Mouse (Mus musculus): Measurements from ENCODE around the gene Myog.
"Not testable (repeated sequence)": the region's sequence is repeated elsewhere in the genome, so short reads cannot be mapped to it uniquely, and the experiment has no call there.

The Myog gene

DNA sequence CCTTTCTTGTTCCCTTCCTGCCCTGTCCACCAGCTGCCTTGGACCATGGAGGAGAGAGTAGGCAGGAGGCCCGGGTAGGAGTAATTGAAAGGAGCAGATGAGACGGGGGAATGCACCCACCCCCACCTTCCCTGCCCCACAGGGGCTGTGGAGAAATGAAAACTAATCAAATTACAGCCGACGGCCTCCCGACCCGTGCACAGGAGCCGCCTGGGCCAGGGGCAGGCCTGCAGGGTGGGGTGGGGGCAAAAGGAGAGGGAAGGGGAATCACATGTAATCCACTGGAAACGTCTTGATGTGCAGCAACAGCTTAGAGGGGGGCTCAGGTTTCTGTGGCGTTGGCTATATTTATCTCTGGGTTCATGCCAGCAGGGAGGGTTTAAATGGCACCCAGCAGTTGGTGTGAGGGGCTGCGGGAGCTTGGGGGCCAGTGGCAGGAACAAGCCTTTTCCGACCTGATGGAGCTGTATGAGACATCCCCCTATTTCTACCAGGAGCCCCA, at the start of gene Myog:
Gene Myog (plus strand): TSS at position 392 of the 502 bp plus-strand sequence.
- DNase-seq (ENCODE audit: low read depth) = no peak

- no peak for DNase-seq (ENCODE audit: low read depth)
These were observed 49.1 kb upstream of the Myog start for GRCm38 (mm10) chr1:134240701-134241100.

DNA sequence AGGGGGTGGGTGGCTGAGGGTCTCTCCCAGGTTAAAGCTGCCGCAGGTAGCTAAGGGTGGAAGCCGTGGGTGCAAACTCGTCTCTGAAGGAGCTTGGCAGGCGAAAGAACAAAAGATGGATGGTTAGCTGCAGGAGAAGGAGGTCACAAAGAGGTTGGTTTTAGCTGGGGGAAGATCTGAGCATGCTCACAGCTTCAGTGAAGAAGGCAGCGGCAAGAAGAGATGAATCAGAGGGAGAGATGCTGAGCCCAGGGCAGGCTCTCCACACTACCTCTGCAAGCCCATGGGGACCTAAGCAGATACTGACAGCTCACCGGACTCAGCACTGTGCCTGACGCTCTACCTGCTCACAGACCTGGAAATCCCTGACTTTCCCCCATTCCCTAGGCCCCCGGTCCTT, 48.5 kb upstream of the Myog start:
- DNase-seq (ENCODE audit: low read depth) = no peak

DNA sequence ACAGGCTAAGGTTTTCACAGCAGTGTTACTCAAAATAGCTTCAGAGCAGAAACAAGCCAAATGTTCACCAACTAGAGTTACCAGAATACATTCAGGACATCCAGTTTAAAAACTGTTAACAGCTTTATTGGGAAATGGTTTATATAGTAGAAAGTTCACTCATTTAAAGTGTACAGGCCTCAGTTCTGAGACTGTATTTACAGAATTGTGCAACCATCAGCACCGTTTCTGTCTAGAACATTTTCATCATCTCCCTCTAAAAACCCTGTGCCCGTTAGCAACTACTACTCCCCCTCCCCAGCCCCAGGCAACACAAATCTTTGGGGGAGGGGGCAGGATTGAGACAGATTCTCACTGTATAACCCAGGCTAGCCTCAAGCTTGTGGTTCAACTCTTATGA, 47.5 kb upstream of the Myog start:
- DNase-seq (ENCODE audit: low read depth) = no peak

DNA sequence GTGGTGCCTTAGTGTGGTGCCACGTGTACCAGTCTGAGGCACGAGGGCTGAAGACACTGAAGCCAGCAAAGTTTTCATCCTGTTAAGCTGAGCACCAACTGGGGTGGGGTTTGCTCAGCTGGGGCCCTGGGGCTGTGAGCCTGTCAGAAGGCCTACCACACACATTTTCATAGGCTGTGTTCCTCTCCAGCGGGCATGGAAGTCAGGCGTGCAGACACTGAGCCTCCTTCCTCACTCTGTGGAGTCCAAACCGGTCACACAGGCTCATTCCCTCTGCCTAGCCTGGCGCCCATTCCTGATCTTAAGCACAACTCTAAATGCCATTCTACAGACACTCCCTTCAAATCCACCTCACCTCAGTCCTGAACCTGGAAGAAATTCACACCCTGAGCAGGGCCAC, 46.3 kb upstream of the Myog start:
- DNase-seq (ENCODE audit: low read depth) = no peak

DNA sequence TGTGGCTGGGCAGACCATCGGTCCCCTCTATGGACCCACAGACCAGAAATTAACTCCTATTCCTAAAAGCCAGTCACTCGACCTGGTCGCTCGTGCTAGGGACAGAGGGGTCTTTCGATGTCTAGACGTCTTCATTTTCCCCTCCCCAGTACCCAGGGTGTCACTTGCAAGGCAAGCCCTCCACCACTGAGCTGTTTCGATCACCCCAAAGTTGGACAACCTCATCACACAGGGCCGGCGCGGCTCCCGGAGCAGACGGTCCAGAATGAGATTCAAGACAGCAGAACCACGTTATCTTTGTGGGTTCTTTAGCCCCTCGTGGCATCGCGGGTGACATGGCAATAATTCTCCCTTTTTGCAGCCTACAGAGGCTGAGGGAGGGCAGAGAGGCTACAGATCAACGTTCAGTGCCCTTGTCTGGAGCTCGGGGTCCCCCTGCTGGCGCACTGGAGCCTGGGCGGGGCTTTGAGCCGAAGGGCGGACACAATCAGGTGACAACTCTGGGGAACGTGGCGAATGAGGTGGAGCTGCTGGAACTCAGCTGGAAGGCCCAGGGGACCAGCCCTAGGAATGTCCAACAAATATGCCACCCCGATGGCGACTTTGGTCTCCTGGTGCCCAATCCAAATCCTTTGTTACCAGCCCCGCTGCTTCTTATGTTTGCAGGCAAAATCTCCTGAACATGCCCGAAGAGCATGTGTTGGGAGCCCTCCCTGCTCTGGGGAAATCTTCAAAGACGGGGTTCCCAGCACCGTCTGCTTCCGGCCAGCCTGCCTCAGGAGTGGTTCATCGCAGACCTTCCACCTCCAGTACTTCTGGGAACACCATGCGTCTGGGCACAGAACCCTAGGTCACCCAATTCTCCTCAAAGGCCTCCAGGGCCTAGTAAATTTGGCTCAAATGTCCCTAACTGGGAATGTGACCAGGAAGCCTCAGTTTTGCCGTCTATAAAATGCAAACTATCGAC, 45.6 kb upstream of the Myog start:
- DNase-seq (ENCODE audit: low read depth) = peak; percentile 59

DNA sequence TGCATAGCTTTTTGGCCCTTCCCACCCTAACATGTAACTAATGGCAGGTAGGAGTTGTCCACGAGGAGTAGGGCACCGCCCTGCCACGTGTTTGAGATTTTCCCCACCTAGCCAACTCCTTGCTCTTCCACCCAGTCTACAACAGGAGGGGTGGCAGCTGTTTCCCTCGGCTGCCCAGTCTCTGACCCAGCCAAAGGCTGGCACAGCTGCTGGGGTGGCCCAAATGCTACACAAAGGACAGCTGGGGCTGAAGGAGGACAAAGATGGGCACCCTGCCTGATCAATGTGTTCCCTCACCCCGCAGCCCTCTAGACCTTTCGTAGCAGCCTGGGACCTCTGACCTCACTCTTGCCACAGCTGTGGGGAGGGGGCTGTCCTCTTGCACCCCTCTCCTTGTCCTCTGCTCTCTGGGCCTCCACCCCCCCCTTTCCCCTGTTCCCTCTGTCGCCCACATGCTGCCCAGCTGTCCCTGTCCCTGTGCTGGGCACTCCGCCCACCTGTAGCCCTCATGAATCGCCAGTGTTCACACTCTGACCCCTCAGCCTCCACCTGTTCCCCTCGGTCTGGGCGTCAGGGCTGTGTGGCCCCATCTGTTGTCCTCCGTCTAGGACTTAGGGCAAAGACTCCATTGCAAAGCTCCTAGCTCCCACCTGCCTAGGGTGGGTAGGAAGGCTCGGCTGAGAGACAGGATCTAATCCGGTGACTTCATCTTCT, 44.6 kb upstream of the Myog start:
- no peak for DNase-seq (ENCODE audit: low read depth)

GRCm38 (mm10) chr1:134246590-134246989, 43.2 kb upstream of the Myog start:
- no peak for DNase-seq (ENCODE audit: low read depth)

DNA sequence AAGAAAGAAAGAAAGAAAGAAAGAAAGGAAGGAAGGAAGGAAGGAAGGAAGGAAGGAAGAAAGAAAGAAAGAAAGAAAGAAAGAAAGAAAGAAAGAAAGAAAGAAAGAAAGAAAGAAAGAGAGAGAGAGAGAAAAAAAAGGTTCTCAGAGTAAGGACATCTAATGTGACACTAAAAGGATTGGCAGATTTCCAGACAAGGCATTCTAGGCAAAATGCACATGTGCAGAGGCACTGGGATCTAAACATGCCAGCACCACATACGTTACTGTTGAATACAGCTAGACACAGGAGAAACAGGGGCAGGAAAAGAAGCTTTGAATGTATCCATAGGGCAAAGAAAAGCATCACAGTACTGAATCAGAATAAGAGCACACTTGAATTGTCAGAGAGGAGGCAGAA, 40.1 kb upstream of the Myog start:
- DNase-seq (ENCODE audit: low read depth) = not testable (repeated sequence)

DNA sequence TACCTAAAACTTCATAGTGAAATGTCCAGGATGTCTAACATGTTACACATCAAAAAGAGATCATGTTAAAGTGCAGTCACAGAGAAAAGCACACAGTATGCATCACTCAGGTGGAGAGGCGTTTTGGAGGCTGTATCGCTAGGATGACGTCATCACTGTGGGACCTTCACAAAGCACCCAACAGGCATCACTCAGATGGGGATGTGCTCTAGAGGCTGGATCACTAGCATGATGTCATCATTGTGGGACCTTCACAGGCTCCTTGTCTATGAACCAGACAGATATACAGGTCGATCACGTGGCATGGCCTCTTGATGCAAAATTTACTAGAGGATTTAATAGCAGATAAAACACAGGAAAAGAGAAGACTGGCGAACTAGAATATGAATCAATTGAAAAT, 25.4 kb upstream of the Myog start:
- DNase-seq (ENCODE audit: low read depth) = no peak

DNA sequence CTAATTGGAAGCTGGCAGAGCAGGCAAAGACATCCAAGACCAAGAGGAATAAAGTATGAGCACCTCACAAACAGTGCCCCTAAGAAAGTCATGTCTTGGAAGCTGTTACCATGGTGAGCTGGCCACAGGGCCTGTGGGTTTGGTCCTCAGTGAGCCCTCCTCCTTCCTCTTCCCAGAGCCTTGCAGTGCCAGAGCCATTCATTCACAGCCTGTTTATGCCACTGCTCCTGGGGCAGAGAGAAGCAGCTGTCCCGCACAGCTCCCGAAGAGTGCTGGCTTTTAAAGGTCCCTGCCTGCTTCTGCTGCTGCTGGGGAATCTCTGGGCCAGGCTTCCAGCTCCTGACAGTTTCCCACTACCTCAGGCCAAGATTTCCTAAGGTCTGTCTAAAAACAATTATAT, 24.0 kb upstream of the Myog start:
- no peak for DNase-seq (ENCODE audit: low read depth)

GRCm38 (mm10) chr1:134270026-134270425, 19.8 kb upstream of the Myog start:
- DNase-seq (ENCODE audit: low read depth) = no peak

- DNase-seq (ENCODE audit: low read depth) = no peak
These were observed 17.0 kb upstream of the Myog start for GRCm38 (mm10) chr1:134272754-134273250.

- DNase-seq (ENCODE audit: low read depth) = no peak
These were observed 16.0 kb upstream of the Myog start for GRCm38 (mm10) chr1:134273493-134274395.

GRCm38 (mm10) chr1:134274483-134274920, 15.3 kb upstream of the Myog start:
- no peak for DNase-seq (ENCODE audit: low read depth)

DNA sequence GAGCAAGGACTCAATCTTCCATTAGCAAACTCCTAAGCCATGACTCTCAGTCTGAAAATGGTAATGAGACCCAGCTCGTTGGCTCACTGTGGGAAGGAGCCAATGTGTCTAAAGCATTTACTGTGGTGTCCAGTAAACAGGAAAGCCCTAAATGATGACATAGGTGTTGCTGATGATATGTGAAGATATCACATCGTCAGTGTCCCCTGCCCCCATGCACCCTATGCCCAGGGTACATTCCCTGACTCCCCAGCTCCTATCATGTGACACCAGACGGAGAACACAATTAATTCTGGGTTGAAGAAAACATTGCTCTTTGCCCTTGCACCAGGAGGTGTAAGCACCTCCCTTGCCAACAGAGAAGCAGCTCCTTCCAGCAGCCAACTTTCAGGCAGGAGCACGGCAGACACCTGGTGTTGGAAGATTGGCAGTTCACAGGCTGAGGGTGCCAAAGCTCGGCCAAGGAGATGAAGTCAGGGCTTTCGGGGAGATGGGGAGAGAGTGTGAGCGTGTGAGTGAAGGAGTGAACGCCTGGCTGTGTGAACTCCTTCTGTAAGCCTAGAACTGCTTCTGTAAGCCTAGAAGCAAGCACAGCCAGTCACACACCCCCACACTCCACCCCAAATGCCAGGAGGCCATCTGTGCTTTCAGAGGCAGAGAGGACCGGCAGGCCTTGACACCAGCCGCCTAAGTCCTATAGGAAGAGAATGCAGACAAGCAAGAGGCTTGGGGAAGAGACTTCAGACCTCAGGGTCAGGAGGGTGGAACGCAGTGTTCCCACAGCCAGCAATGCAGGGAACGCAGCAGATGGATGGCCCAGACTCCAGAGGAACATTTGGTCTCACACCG, 13.9 kb upstream of the Myog start:
- no peak for DNase-seq (ENCODE audit: low read depth)

GRCm38 (mm10) chr1:134276823-134277222, 13.0 kb upstream of the Myog start:
- no peak for DNase-seq (ENCODE audit: low read depth)

DNA sequence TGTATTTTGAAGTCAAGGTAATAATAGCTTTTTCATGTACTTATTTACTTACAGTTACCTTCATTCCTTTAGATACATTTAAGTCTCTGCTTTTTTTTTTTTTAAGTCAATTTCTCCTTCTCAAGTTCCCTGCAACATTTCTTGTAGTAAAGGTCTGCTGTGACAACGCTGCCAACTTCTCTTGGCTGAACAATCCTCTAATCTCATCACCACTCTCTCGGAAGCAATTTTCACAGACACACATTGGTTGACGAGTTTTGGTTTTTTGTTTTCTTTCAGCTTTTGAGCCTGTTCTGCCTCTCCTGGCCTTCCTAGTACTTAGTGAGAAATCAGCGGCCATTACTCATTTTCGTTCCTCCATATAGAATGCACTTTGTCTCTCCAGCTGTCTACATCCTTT, 9.6 kb upstream of the Myog start:
- no peak for DNase-seq (ENCODE audit: low read depth)

GRCm38 (mm10) chr1:134281563-134281962, 8.2 kb upstream of the Myog start:
- DNase-seq (ENCODE audit: low read depth) = no peak

DNA sequence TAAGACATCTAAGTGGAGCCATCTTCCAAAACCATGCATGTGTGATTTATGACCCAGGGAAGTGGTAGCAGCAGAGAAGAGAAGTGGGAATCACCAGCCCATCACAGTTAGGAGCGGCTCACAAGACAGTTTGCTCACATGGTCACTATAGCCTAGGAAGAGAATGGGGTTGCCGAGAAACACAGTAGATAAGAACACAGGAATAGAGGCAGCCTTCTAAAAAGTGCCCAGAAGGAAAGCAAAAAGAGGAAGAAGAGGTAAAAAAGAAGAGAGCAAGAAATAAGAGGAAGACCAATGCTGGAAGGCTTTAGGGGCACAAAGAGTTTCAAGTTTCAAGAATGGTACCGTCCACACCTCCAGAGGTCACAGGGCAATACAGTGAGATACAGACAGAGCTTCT, 7.4 kb upstream of the Myog start:
- no peak for DNase-seq (ENCODE audit: low read depth)

DNA sequence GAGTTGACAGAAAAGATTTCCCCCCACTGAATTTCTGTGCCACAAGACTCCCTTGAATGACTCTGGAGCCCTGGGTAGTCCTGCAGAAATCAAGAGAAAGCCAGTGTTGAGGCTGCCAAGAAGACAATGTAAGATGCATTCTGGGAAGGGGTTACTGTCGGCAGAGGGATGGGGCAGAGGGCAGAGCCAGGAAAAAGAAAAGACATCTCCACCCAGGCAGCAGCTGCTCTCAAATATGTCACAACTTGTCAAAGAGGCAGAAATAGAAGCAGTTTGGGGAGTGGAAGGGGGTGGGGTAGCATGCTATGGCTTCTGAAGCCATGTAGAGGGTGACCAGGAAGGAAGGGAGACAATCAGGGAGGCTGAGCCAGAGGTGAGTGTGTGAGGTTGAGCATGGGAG, 6.7 kb upstream of the Myog start:
- no peak for DNase-seq (ENCODE audit: low read depth)

All from c-Kit-positive CD71-negative TER-119-negative erythroid progenitor cells, embryonic 14.5 days (primary cell).